Mouse (Mus musculus) hindbrain, embryonic 15.5 days (tissue): ENCODE results near the gene Numbl. TPM values are rescaled to one million over a fixed set of nuclear protein-coding genes. Genes with fewer than 3 reads are reported as not detected.

Experiments used
- ATAC-seq: fragments of 200-750 bp; cut with Nextera tagmentation; 2 replicates; pipeline ENCODE4 v1.8.0; 2017; ENCODE audit warnings: low read depth, moderate number of reproducible peaks, moderate TSS enrichment; ENCODE audit not compliant: low FRiP score
- H3K27ac ChIP-seq: fragments of 300-500 bp; sonication (generic); replicated peaks from 2 replicates; pipeline ENCODE4 v1.5.1; 2015; ENCODE audit warnings: mild to moderate bottlenecking, inconsistent platforms
- H3K27me3 ChIP-seq: fragments of 300-500 bp; sonication (generic); 2 replicates; pipeline ENCODE4 v1.6.1; 2015; ENCODE audit warnings: control low read depth, inconsistent platforms
- H3K36me3 ChIP-seq: fragments of 300-500 bp; sonication (generic); 2 replicates; pipeline ENCODE4 v1.6.1; 2015; ENCODE audit warnings: control low read depth, inconsistent platforms
- H3K4me1 ChIP-seq: fragments of 300-500 bp; sonication (generic); replicated peaks from 2 replicates; pipeline ENCODE4 v1.6.1; 2015; ENCODE audit warnings: control low read depth, inconsistent platforms
- H3K4me2 ChIP-seq: fragments of 300-500 bp; sonication (generic); 2 replicates; pipeline ENCODE4 v1.6.1; 2015; ENCODE audit warnings: moderate library complexity, mild to moderate bottlenecking, inconsistent platforms
- H3K4me3 ChIP-seq: fragments of 300-500 bp; sonication (generic); 2 replicates; pipeline ENCODE4 v1.5.1; 2015; ENCODE audit warnings: mild to moderate bottlenecking, inconsistent platforms
- H3K9ac ChIP-seq: fragments of 300-500 bp; sonication (generic); 2 replicates; pipeline ENCODE4 v1.6.1; 2015; ENCODE audit warnings: inconsistent platforms
- H3K9me3 ChIP-seq: fragments of 300-500 bp; sonication (generic); 2 replicates; pipeline ENCODE4 v1.6.1; 2016; ENCODE audit warnings: control low read depth, inconsistent platforms
- WGBS: fragments of 180-500 bp; shearing (Covaris S2); methylation state at CpG from one replicate; pipeline ENCODE4 v1.1.7; 2015; 5-methylcytosine and 5-hydroxymethylcytosine counted together
- polyA plus RNA-seq: library from polyadenylated mRNA; unstranded; fragments of >200 nt; fragmentation: Nextera tagmentation; extraction: Ambion mirVana; gene quantifications from 2 replicates; pipeline ENCODE4 v1.2.1, GENCODE M21; 2015

Numbl gene
- polyA plus RNA-seq, 1 experiment from 2014 or later, result 67.5 TPM

DNA sequence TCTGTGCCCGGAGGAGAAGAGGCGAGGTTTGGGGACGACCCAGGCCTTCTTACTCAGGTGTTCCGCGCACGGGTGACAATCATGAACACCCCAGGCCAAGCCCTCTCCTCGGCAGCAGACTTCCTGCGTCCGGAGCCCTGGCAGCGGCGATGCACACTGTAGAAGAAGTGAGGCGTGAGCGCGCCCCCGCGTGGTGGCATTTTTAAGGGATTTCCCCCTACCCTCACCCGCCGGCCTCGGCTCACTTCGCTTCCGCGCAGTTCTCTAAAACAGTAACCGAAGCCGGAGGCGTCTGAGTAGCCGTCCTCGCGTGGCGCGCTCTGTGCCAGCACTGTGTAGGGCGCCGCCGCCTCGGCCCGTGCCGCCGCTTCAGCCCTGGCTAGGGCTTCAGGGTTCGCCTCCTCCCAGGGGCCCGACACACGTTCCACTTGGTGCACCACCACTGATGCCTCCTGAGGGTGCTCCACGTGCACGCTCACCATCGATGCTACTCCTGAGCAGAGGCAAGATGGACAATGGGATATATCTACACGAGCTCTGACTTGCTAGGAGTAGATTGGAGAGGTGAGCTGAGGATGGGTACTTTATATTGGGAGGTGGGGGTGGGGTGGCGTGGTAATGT is 71.2 kb downstream of the Numbl start:
- Histone ChIP-seq H3K9me3 (no peaks in the 10 kb centered on the region), H3K36me3 (no peaks in the 10 kb centered on the region), H3K4me1 (peaks cover 63% of the 10 kb centered on the region), H3K4me3 (peak overlapping the region; percentile 23), H3K4me2 (peak overlapping the region; percentile 50), H3K27ac (no peak overlapping the region), H3K27me3 (peaks cover 95% of the 10 kb centered on the region), H3K9ac (no peak overlapping the region)
- peak; percentile 12; the same call in 1 of the 2 replicates for ATAC-seq
- WGBS, result 4% methylated on average over 44 of the region's 45 CpGs

DNA sequence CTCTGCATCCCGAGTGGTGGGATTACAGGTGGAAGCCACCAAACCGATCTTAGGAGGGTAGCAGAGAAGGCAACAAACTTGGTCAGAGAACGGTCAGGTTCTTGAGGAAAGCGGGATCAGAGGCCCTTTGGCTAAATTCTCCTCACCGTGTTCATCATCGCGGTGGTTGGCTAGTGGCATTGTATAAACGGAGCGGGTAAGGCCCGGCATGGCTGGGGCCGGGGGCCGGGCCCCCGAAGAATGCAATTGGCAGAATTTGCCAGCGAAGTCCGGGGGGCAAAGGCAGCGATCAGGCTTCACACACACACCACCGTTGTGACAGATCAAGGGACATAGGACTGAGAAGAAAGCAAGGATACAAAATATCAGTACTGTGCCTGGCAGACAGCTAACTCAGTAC is 71.7 kb downstream of the Numbl start:
- 22% methylated on average over 17 of the region's 17 CpGs for whole genome bisulfite sequencing
- Histone ChIP-seq H3K27ac (no peak overlapping the region), H3K4me2 (no peak overlapping the region), H3K4me1 (peaks cover 67% of the 10 kb centered on the region), H3K4me3 (no peak overlapping the region), H3K9ac (no peak overlapping the region), H3K9me3 (no peaks in the 10 kb centered on the region), H3K27me3 (peaks cover 95% of the 10 kb centered on the region), H3K36me3 (no peaks in the 10 kb centered on the region)
- no peak for ATAC-seq

DNA sequence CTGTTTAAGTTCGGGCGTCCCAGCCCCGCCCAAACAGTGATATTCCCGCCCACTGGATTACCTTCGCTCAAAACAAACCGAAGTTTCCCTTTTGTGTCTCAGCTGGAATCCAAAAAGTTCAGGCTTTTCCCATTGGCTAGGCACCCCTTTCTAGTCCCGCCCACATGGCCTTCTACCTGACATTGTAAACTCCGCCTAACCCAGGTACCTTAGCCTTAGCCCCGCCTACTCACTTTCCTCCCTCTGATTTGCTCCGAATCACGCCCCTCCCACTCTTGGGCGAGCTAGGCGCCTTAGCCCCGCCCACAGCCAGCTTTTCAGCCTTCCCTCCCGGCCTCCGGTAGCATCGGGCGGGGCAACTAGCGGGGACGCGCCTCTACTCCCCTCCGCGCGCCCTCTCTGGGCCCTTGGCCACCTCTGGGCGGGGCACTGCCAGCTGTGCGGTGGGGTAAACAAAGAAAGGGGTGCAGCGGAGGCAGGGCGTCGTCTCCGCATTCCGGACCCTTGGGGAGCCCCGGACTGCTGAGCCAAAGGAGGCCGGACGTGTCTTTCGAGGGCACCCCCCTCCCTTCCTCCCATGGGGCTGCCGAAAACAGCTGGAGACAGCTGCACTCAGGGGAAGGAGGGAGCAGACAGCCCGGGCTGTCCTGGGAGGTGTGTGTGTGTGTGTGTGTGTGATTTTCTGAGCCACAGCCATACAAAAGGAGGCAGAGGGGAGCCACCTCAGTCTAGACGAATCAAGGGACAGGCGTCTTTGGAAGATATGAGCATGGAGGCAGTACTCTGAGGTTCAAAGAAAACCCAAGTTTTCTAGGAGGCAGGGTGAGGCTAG is 72.7 kb downstream of the Numbl start:
- Histone ChIP-seq H3K9ac (no peak overlapping the region), H3K4me2 (peak overlapping the region; percentile 64), H3K27me3 (peaks cover 99% of the 10 kb centered on the region), H3K36me3 (no peaks in the 10 kb centered on the region), H3K4me1 (peaks cover 61% of the 10 kb centered on the region), H3K4me3 (peak overlapping the region; percentile 40), H3K9me3 (no peaks in the 10 kb centered on the region), H3K27ac (no peak overlapping the region)
- ATAC-seq, result no peak
- under 1% methylated on average over 38 of the region's 39 CpGs for WGBS

DNA sequence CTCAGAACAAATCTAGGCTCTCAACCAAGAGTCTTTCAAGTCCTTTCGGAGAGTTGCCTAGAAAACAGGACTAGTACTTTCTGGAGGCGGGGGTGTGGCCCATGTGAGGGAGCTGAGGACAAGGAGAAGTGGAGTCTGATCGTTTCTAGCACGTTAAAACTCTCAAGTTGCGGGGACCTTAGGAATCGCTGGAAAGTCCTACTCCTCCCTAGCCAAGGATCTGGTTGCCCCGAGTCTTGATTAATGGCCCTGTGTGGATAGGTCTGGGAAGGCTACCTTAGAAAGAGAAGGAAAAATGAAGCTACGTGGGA is 73.3 kb downstream of the Numbl start:
- H3K4me3 ChIP-seq, result peak overlapping the region; percentile 40; the same call in 1 of the 2 replicates
- peak overlapping the region; percentile 64 for H3K4me2 ChIP-seq
- H3K27ac ChIP-seq, result no peak overlapping the region
- 4% methylated on average over 8 of the region's 8 CpGs for WGBS
- H3K9ac ChIP-seq, result no peak overlapping the region
- H3K9me3 ChIP-seq, result no peaks in the 10 kb centered on the region
- no peaks in the 10 kb centered on the region for H3K36me3 ChIP-seq
- H3K27me3 ChIP-seq, result peaks cover 98% of the 10 kb centered on the region
- no peak for ATAC-seq
- H3K4me1 ChIP-seq, result peaks cover 63% of the 10 kb centered on the region

Other genes with a start within 250 kb of the Numbl start
- not detected in 2 replicates for gene Cyp2a12, start 229.4 kb upstream of the Numbl start, polyA plus RNA-seq
- gene Cyp2f2, start 138.5 kb upstream of the Numbl start, polyA plus RNA-seq, result not detected in 2 replicates
- 0.14 and 0.29 TPM in 2 replicates for gene Cyp2t4, start 104.7 kb upstream of the Numbl start, polyA plus RNA-seq
- 96.4 and 107 TPM in 2 replicates for gene Egln2, start 91.6 kb upstream of the Numbl start, polyA plus RNA-seq
- gene Rab4b, start 79.5 kb upstream of the Numbl start, polyA plus RNA-seq, result 102 and 111 TPM in 2 replicates
- gene Gm21983, start 77.3 kb upstream of the Numbl start, polyA plus RNA-seq, result 0.39 and 1.1 TPM in 2 replicates
- 23.9 and 26.6 TPM in 2 replicates for gene Mia, start 77.3 kb upstream of the Numbl start, polyA plus RNA-seq
- 3.8 and 4.0 TPM in 2 replicates for gene BC024978, start 62.7 kb upstream of the Numbl start, polyA plus RNA-seq
- gene Snrpa, start 62.2 kb upstream of the Numbl start, polyA plus RNA-seq, result 192 and 194 TPM in 2 replicates
- gene Itpkc, start 29.8 kb upstream of the Numbl start, polyA plus RNA-seq, result 7.5 and 8.2 TPM in 2 replicates
- 20.6 and 23.2 TPM in 2 replicates for gene Coq8b, start 25.4 kb upstream of the Numbl start, polyA plus RNA-seq
- gene Ltbp4, start 79.3 kb downstream of the Numbl start, polyA plus RNA-seq, result 12.9 and 13.9 TPM in 2 replicates
- gene Shkbp1, start 97.6 kb downstream of the Numbl start, polyA plus RNA-seq, result 42.8 and 46.6 TPM in 2 replicates
- not detected in 2 replicates for gene Gm20479, start 99.0 kb downstream of the Numbl start, polyA plus RNA-seq
- gene Sptbn4, start 189.3 kb downstream of the Numbl start, polyA plus RNA-seq, result 3.2 and 3.7 TPM in 2 replicates
- gene Blvrb, start 189.5 kb downstream of the Numbl start, polyA plus RNA-seq, result 20.2 and 24.0 TPM in 2 replicates
- gene Sertad3, start 215.3 kb downstream of the Numbl start, polyA plus RNA-seq, result 10.5 and 11.3 TPM in 2 replicates
- 9.3 and 9.8 TPM in 2 replicates for gene Sertad1, start 228.5 kb downstream of the Numbl start, polyA plus RNA-seq
- gene Prx, start 240.9 kb downstream of the Numbl start, polyA plus RNA-seq, result 1.8 and 1.9 TPM in 2 replicates